Mouse (Mus musculus): ENCODE measurements at regions not wholly inside any gene's neighbourhood (a gene's known extent, or its start where the extent isn't known, plus 50 kb on each side); places are given as distances from the start of the nearest gene placed in this dataset.

DNA sequence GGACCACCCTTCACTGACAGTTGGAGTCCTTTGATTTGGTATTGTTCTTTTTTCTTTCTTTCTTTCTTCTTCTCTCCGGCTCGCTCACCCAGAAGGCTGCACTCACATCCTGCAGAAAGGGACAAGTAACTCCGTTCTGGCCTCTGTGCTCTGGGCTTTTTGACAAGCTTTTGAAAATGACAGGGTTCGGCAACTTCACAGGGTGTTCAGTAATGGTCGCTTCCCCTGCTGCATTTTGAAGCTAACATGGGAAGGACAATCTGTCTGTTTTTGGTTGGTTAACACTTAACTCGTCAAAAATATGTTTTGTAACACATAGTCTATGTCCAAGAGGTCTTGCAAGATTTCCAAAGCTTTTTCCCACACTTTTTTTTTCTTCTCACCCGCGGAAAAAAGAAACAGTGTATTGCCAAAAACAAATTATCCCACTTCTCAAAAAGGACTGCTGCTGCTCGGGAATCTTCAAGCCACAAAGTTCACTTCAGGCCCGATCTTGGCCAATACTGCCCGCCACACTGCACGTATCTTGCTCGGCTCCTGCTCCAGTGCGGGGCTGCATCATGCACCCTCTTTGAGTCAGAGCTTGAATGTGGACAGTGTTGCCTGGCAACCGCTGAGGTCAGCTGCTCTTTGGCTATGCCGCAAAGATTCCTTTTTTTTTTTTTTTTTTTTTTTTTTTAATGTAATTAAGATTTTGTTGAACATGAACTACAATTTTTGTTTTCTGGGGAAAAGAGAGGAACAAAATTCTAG lies 209.4 kb upstream of the Inhba start:
- 72% methylated on average over 16 of the region's 16 CpGs for WGBS
- no peaks in the 10 kb centered on the region for H3K4me1 ChIP-seq (ENCODE audit: control insufficient read depth, insufficient read depth, low read length)
- H3K4me3 ChIP-seq (replicated peaks; ENCODE audit: low read length) = no peak overlapping the region
- no peak for DNase-seq (ENCODE audit: low spot score)
- no peaks in the 10 kb centered on the region for H3K9me3 ChIP-seq (ENCODE audit: control insufficient read depth, low read length)
- H3K36me3 ChIP-seq (ENCODE audit: control insufficient read depth, insufficient read depth, low read length) = no peaks in the 10 kb centered on the region
- no peak overlapping the region for H3K4me2 ChIP-seq (replicated peaks; ENCODE audit: low read depth, low read length, severe bottlenecking)
- no peak overlapping the region for H3K9ac ChIP-seq (ENCODE audit: low read depth, low read length, severe bottlenecking)
- no peak overlapping the region for H3K27ac ChIP-seq (replicated peaks; ENCODE audit: low read depth, low read length)
- no peak for ATAC-seq (ENCODE audit: low FRiP score, low read depth)
- no peak for TF ChIP-seq POLR2A (IDR thresholded peaks at IDR 0.05; ENCODE audit: borderline replicate concordance, extremely low read depth, insufficient read depth, insufficient read length)
- H3K27me3 ChIP-seq (ENCODE audit: control insufficient read depth, insufficient read depth, low read length) = no peaks in the 10 kb centered on the region

DNA sequence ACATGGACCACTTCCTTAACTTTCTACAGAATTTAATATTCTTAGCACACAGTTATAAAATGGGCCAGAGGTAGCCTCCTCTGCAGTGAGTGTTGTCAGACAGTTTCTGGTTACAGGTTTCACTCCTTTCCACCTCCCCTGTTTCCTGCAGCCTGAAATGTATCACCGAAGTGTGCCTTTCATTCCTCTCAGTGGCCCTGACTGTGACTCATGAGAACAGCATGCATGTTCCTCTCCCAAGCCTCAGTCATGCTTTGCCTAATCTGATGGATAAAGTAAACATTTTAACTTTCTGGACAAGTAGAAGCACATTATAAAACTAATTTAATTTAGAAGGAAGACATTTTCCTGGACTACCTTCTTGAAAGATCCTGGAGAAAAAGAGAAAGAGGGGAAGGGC lies 207.7 kb upstream of the Inhba start:
- no peak for ATAC-seq (ENCODE audit: low FRiP score, low read depth)
- Histone ChIP-seq H3K4me3 (replicated peaks; ENCODE audit: low read length) (no peak overlapping the region), H3K36me3 (ENCODE audit: control insufficient read depth, insufficient read depth, low read length) (no peaks in the 10 kb centered on the region), H3K4me1 (ENCODE audit: control insufficient read depth, insufficient read depth, low read length) (no peaks in the 10 kb centered on the region), H3K4me2 (replicated peaks; ENCODE audit: low read depth, low read length, severe bottlenecking) (no peak overlapping the region), H3K27ac (replicated peaks; ENCODE audit: low read depth, low read length) (no peak overlapping the region), H3K9ac (ENCODE audit: low read depth, low read length, severe bottlenecking) (no peak overlapping the region), H3K9me3 (ENCODE audit: control insufficient read depth, low read length) (no peaks in the 10 kb centered on the region), H3K27me3 (ENCODE audit: control insufficient read depth, insufficient read depth, low read length) (no peaks in the 10 kb centered on the region)
- WGBS = 64% methylated on average over 1 of the region's 1 CpGs
- DNase-seq (ENCODE audit: low spot score) = no peak
- TF ChIP-seq POLR2A (IDR thresholded peaks at IDR 0.05; ENCODE audit: borderline replicate concordance, extremely low read depth, insufficient read depth, insufficient read length) = no peak

DNA sequence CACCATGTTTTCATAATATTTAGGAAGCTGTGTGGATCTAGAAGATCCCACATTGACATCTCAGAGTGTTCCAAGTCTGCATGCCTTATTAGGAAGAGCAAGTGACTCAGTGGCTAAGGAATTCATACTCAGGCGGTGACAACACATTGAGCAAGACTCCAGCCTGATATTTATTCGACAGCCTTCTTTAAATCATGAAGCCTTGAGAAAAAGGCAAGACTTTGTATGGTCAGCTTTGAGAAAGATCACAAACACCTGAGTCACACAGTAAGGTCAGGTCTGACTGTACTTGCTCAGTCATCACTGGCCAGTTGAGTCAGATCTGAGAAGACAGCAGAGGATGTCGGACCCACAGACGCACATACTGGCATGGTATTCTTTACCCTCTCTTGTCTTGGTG lies 204.7 kb upstream of the Inhba start:
- TF ChIP-seq POLR2A (IDR thresholded peaks at IDR 0.05; ENCODE audit: borderline replicate concordance, extremely low read depth, insufficient read depth, insufficient read length) = no peak
- DNase-seq (ENCODE audit: low spot score) = no peak
- H3K4me1 ChIP-seq (ENCODE audit: control insufficient read depth, insufficient read depth, low read length) = no peaks in the 10 kb centered on the region
- H3K4me3 ChIP-seq (replicated peaks; ENCODE audit: low read length) = no peak overlapping the region
- H3K4me2 ChIP-seq (replicated peaks; ENCODE audit: low read depth, low read length, severe bottlenecking) = no peak overlapping the region
- no peaks in the 10 kb centered on the region for H3K9me3 ChIP-seq (ENCODE audit: control insufficient read depth, low read length)
- no peaks in the 10 kb centered on the region for H3K27me3 ChIP-seq (ENCODE audit: control insufficient read depth, insufficient read depth, low read length)
- WGBS = 89% methylated on average over 4 of the region's 4 CpGs
- no peaks in the 10 kb centered on the region for H3K36me3 ChIP-seq (ENCODE audit: control insufficient read depth, insufficient read depth, low read length)
- H3K9ac ChIP-seq (ENCODE audit: low read depth, low read length, severe bottlenecking) = no peak overlapping the region
- no peak overlapping the region for H3K27ac ChIP-seq (replicated peaks; ENCODE audit: low read depth, low read length)
- ATAC-seq (ENCODE audit: low FRiP score, low read depth) = no peak

DNA sequence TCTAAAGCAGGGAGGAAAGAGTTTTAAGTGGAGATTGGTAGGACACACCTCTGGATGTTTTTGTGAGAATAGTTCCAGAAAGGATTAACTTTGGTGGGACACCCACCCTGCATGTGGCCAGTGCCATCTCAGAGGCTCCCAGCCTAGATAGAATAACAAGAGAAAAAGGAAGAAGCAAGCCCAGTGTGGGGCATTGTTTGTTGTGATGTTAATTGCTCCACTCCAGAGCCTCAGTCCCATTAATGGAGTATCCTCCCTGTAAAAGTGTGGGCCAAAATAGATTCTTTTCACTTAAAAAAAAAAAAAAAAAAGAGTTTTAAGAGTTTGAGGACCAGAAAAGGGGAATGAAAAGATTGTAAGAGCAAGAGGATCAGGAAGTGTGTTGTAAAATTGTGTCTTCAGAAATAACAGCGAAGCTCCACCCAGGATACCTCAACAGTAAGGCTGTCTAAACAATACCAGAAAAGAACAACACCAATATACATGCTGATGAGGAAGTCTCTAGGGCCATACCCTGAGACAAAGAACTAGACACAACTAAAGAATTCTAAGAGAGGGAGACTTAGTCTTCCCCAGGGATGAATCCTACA lies 189.3 kb upstream of the Inhba start:
- Histone ChIP-seq H3K27me3 (ENCODE audit: control insufficient read depth, insufficient read depth, low read length) (no peaks in the 10 kb centered on the region), H3K4me3 (replicated peaks; ENCODE audit: low read length) (no peak overlapping the region), H3K9ac (ENCODE audit: low read depth, low read length, severe bottlenecking) (no peak overlapping the region), H3K4me2 (replicated peaks; ENCODE audit: low read depth, low read length, severe bottlenecking) (no peak overlapping the region), H3K4me1 (ENCODE audit: control insufficient read depth, insufficient read depth, low read length) (no peaks in the 10 kb centered on the region), H3K36me3 (ENCODE audit: control insufficient read depth, insufficient read depth, low read length) (no peaks in the 10 kb centered on the region), H3K9me3 (ENCODE audit: control insufficient read depth, low read length) (no peaks in the 10 kb centered on the region), H3K27ac (replicated peaks; ENCODE audit: low read depth, low read length) (no peak overlapping the region)
- DNase-seq (ENCODE audit: low spot score) = no peak
- ATAC-seq (ENCODE audit: low FRiP score, low read depth) = no peak
- 65% methylated on average over 1 of the region's 1 CpGs for WGBS
- TF ChIP-seq POLR2A (IDR thresholded peaks at IDR 0.05; ENCODE audit: borderline replicate concordance, extremely low read depth, insufficient read depth, insufficient read length) = no peak

DNA sequence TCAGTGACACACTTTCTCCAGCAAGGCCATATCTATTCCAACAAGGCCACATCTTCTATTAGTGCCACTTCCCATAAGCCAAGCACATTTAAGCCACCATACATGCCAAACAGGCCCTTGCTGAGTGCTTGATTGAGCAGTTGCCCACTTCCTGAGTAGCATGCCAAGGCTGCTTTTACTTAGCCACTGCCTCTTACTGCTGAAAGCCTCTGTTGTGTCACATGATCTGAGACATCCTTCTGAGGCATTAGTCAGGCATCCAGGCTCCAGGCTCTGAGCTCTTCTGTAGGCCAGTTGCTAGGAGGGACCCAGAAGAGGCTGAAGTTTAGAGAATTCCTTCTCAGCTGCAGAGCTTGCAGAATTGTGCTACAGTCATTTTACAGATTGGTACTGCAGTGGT lies 165.8 kb upstream of the Inhba start:
- Histone ChIP-seq H3K4me2 (replicated peaks; ENCODE audit: low read depth, low read length, severe bottlenecking) (no peak overlapping the region), H3K4me3 (replicated peaks; ENCODE audit: low read length) (no peak overlapping the region), H3K27ac (replicated peaks; ENCODE audit: low read depth, low read length) (no peak overlapping the region), H3K9ac (ENCODE audit: low read depth, low read length, severe bottlenecking) (no peak overlapping the region), H3K36me3 (ENCODE audit: control insufficient read depth, insufficient read depth, low read length) (no peaks in the 10 kb centered on the region), H3K4me1 (ENCODE audit: control insufficient read depth, insufficient read depth, low read length) (no peaks in the 10 kb centered on the region), H3K9me3 (ENCODE audit: control insufficient read depth, low read length) (no peaks in the 10 kb centered on the region), H3K27me3 (ENCODE audit: control insufficient read depth, insufficient read depth, low read length) (no peaks in the 10 kb centered on the region)
- TF ChIP-seq POLR2A (IDR thresholded peaks at IDR 0.05; ENCODE audit: borderline replicate concordance, extremely low read depth, insufficient read depth, insufficient read length) = no peak
- ATAC-seq (ENCODE audit: low FRiP score, low read depth) (no peak), DNase-seq (ENCODE audit: low spot score) (no peak)

Measured in limb, embryonic 14.5 days (tissue).